Mouse (Mus musculus): ENCODE data around the gene Gata5. TPM values are rescaled to one million over a fixed set of nuclear protein-coding genes. Genes with fewer than 3 reads are reported as not detected.

The Gata5 gene
- polyA plus RNA-seq, 1 experiment from 2014 or later, result not detected

DNA sequence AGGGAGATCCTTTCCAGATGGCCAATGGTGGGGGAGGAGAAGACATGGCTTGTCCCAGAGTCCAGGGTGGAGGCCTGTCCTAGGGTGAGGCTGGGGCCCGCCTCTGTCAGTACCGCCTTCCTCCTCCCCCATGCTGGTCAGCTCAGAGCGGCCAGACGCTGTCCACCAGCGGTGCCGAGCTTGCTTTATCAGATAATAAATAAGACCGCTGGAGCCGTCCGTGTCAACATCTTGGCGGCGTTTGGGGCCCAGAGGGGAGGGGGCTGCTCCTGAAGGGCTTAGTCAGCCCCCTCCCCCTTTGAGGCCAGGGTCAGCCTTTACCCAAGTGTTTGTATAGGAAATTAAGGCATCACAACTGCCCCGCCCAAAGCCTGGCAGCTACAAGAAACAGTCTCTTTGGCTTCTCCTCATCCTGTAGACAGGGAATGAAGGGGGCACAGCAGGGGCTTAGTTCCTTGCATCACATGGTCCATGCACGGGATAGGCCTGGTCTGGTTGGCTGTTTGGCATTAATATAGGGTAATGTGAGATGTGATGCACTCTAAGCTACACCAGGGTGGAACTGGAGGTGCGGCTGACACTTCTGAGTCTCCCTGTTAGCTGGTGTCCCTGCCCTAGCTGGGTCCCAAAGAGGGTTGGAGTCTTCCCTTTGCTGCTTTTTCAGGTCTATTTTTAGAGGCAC is 11.7 kb downstream of the Gata5 start:
- Histone ChIP-seq H3K27me3 (ENCODE audit: control insufficient read depth, insufficient read depth, low read length) (no peaks in the 10 kb centered on the region), H3K36me3 (ENCODE audit: control insufficient read depth, insufficient read depth, low read length) (no peaks in the 10 kb centered on the region), H3K4me3 (ENCODE audit: low read depth, low read length) (no peak overlapping the region), H3K9ac (ENCODE audit: low read length) (no peak overlapping the region), H3K4me1 (ENCODE audit: control insufficient read depth, insufficient read depth, low read length) (peaks cover 5% of the 10 kb centered on the region; the same call in 1 of the 2 replicates), H3K4me2 (peak overlapping the region; percentile 2; the same call in 1 of the 2 replicates), H3K9me3 (ENCODE audit: control insufficient read depth, low read length) (no peaks in the 10 kb centered on the region), H3K27ac (ENCODE audit: low read depth, low read length) (no peak overlapping the region)
- WGBS, result 20% methylated on average over 14 of the region's 14 CpGs
- ATAC-seq (ENCODE audit: low FRiP score) (peak; percentile 52; the same call in 1 of the 2 replicates), DNase-seq (ENCODE audit: low spot score, missing footprints) (peak; percentile 86)

DNA sequence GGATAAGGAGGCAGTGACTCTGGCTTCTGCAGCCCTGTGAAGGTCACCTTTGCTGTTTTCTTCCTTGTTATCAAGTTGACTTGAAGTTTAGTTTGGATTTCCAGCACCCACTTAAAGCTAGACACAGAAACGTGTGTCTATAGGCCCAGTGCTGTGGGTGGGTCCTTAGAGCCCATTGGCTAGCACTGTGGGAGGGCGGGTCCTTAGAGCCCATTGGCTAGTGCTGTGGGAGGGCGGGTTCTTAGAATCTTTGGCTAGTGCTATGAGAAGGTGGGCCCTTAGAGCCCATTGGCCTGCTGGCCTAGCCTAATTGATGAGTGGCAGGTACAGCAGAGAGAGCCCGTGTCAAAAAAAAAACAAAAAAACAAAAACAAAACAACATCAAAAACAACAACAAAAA is 14.3 kb downstream of the Gata5 start:
- Histone ChIP-seq H3K9ac (ENCODE audit: low read length) (no peak overlapping the region), H3K4me2 (no peak overlapping the region), H3K4me3 (ENCODE audit: low read depth, low read length) (no peak overlapping the region), H3K9me3 (ENCODE audit: control insufficient read depth, low read length) (no peaks in the 10 kb centered on the region), H3K27me3 (ENCODE audit: control insufficient read depth, insufficient read depth, low read length) (no peaks in the 10 kb centered on the region; the same call in 1 of the 2 replicates), H3K4me1 (ENCODE audit: control insufficient read depth, insufficient read depth, low read length) (peaks cover 5% of the 10 kb centered on the region; the same call in 1 of the 2 replicates), H3K36me3 (ENCODE audit: control insufficient read depth, insufficient read depth, low read length) (no peaks in the 10 kb centered on the region), H3K27ac (ENCODE audit: low read depth, low read length) (no peak overlapping the region)
- DNase-seq (ENCODE audit: low spot score, missing footprints) (no peak), ATAC-seq (ENCODE audit: low FRiP score) (no peak)
- 72% methylated on average over 4 of the region's 4 CpGs for WGBS

DNA sequence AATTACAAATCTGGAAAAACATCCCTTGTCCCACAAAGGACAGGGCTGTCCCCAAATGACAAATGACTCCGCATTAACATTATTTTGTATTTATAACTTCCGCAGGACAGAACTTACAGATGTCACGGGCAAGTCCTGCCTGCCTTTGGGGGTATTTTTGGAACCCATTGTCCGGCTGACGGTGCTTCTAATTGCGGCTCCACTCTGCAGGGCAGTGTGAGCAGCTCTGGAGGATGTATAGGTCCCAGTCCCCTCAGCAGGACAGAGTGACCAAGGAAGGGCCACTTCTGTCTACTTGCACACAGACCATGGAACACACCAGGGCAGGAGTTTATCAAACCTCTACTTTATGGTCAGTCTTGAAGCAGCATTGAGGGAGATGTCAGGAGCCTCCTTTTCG is 16.9 kb downstream of the Gata5 start:
- 86% methylated on average over 7 of the region's 7 CpGs for WGBS
- Histone ChIP-seq H3K4me1 (ENCODE audit: control insufficient read depth, insufficient read depth, low read length) (peaks cover under 1% of the 10 kb centered on the region; the same call in 1 of the 2 replicates), H3K9me3 (ENCODE audit: control insufficient read depth, low read length) (no peaks in the 10 kb centered on the region), H3K4me3 (ENCODE audit: low read depth, low read length) (no peak overlapping the region), H3K36me3 (ENCODE audit: control insufficient read depth, insufficient read depth, low read length) (no peaks in the 10 kb centered on the region), H3K4me2 (no peak overlapping the region), H3K27ac (ENCODE audit: low read depth, low read length) (no peak overlapping the region), H3K9ac (ENCODE audit: low read length) (no peak overlapping the region), H3K27me3 (ENCODE audit: control insufficient read depth, insufficient read depth, low read length) (no peaks in the 10 kb centered on the region; the same call in 1 of the 2 replicates)
- no peak for DNase-seq (ENCODE audit: low spot score, missing footprints)
- ATAC-seq (ENCODE audit: low FRiP score), result no peak

DNA sequence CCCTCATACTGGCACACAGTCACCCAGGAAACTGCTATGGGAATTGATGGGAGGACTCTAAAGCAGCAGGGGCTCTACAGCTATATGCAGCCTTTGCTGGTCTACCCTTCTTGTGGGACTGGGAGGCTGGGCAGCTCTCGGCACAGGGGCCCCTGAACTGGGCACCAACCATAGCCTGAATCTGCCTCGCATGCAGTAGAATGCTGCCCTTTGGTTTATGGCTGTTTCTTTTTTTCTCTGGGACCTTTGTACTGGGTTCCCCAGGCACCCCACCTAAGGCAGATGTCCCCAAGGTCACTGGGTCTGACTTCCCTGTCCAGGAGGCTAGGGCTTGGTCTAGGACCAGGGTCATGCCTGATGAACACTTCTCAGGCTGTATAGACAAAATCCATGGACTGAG is 20.2 kb downstream of the Gata5 start:
- Histone ChIP-seq H3K4me1 (ENCODE audit: control insufficient read depth, insufficient read depth, low read length) (no peaks in the 10 kb centered on the region), H3K9me3 (ENCODE audit: control insufficient read depth, low read length) (no peaks in the 10 kb centered on the region), H3K4me3 (ENCODE audit: low read depth, low read length) (no peak overlapping the region), H3K27ac (ENCODE audit: low read depth, low read length) (no peak overlapping the region), H3K36me3 (ENCODE audit: control insufficient read depth, insufficient read depth, low read length) (no peaks in the 10 kb centered on the region), H3K27me3 (ENCODE audit: control insufficient read depth, insufficient read depth, low read length) (no peaks in the 10 kb centered on the region; the same call in 1 of the 2 replicates), H3K9ac (ENCODE audit: low read length) (no peak overlapping the region), H3K4me2 (no peak overlapping the region)
- no peak for DNase-seq (ENCODE audit: low spot score, missing footprints)
- no peak for ATAC-seq (ENCODE audit: low FRiP score)
- WGBS, result 78% methylated on average over 2 of the region's 2 CpGs

DNA sequence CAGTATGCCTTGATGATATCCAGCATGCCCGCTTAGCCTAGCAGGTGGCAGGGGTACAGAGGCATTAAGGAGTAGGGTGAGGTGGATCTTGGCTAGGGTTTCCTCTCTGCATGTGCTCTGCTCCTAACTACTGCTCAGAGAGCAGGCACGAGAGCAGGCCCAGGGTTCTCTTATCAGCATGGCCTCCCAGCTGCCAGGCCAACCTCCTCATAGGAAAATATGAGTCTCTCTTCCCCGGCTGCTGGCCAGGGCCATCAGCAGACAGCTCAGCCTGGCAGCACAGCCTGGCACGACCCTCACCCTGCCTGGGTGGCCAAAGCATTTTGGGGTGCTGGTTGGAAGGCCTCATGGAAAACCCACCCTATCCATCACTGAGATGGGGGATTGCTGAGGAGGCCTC is 23.4 kb downstream of the Gata5 start:
- no peak overlapping the region for H3K4me3 ChIP-seq (ENCODE audit: low read depth, low read length)
- H3K27me3 ChIP-seq (ENCODE audit: control insufficient read depth, insufficient read depth, low read length), result no peaks in the 10 kb centered on the region
- no peaks in the 10 kb centered on the region for H3K9me3 ChIP-seq (ENCODE audit: control insufficient read depth, low read length)
- no peak overlapping the region for H3K9ac ChIP-seq (ENCODE audit: low read length)
- H3K4me1 ChIP-seq (ENCODE audit: control insufficient read depth, insufficient read depth, low read length), result no peaks in the 10 kb centered on the region
- WGBS, result 83% methylated on average over 4 of the region's 4 CpGs
- DNase-seq (ENCODE audit: low spot score, missing footprints), result no peak
- no peaks in the 10 kb centered on the region for H3K36me3 ChIP-seq (ENCODE audit: control insufficient read depth, insufficient read depth, low read length)
- H3K27ac ChIP-seq (ENCODE audit: low read depth, low read length), result no peak overlapping the region
- ATAC-seq (ENCODE audit: low FRiP score), result no peak
- H3K4me2 ChIP-seq, result no peak overlapping the region

DNA sequence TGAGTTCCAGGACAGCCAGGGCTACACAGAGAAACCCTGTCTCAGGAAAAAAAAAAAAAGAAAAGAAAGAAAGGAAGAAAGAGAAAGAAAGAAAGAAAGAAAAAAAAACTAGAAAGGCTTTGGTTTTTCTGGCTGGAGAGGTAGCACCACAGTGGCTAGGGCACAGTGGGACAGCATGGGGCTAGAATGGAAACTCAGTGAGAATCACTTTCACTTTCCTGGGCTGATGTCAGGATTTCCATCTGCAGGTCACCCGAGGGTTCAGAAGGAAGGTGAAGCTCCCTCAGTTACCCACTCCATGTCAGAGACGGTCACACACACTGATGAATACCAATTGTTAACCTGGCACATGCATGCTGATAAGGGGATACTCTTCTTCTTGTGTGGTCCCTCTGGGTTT is 26.8 kb downstream of the Gata5 start:
- Histone ChIP-seq H3K9ac (ENCODE audit: low read length) (no peak overlapping the region), H3K27ac (ENCODE audit: low read depth, low read length) (no peak overlapping the region), H3K4me1 (ENCODE audit: control insufficient read depth, insufficient read depth, low read length) (no peaks in the 10 kb centered on the region), H3K27me3 (ENCODE audit: control insufficient read depth, insufficient read depth, low read length) (no peaks in the 10 kb centered on the region), H3K36me3 (ENCODE audit: control insufficient read depth, insufficient read depth, low read length) (no peaks in the 10 kb centered on the region), H3K4me2 (no peak overlapping the region), H3K9me3 (ENCODE audit: control insufficient read depth, low read length) (no peaks in the 10 kb centered on the region), H3K4me3 (ENCODE audit: low read depth, low read length) (no peak overlapping the region)
- 74% methylated on average over 2 of the region's 2 CpGs for WGBS
- ATAC-seq (ENCODE audit: low FRiP score) (no peak), DNase-seq (ENCODE audit: low spot score, missing footprints) (no peak)

DNA sequence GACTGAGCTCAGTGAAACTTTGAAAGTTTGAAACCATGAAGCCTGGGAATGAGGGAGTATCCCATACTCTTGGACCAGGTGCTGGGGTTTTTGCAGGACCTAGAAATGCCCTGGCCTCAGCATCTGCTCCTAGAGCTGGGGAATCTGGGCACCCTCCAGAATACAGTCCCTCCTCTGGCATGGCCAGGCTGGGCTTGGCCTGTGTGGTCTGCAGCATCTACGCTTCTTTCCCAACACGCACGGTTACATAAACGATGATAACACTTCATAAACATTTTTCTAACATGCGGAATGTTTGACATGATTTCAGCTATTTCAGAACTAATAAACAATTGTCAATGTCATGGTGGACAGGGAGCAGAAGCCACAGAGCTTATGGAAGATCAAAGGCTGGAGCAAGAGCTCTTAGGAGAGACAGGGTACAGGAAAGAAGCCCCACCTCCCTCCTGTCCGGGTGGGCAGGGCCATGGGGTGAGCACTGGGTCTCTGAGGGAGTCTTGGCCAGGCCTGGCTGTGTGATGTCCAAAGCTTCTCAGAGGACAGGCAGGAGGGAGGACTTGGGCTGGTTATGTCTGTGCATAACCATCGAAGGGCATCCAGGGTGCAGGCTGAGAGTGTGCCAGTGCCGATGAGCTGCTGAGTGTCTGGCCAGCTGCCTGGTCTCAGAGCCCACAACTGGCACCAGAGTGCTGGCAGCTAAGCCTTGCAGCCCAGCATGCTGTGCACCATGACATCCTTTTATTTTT is 27.9 kb downstream of the Gata5 start:
- Histone ChIP-seq H3K9ac (ENCODE audit: low read length) (no peak overlapping the region), H3K9me3 (ENCODE audit: control insufficient read depth, low read length) (no peaks in the 10 kb centered on the region), H3K36me3 (ENCODE audit: control insufficient read depth, insufficient read depth, low read length) (no peaks in the 10 kb centered on the region), H3K27ac (ENCODE audit: low read depth, low read length) (no peak overlapping the region), H3K4me1 (ENCODE audit: control insufficient read depth, insufficient read depth, low read length) (no peaks in the 10 kb centered on the region), H3K27me3 (ENCODE audit: control insufficient read depth, insufficient read depth, low read length) (no peaks in the 10 kb centered on the region), H3K4me2 (no peak overlapping the region), H3K4me3 (ENCODE audit: low read depth, low read length) (no peak overlapping the region)
- DNase-seq (ENCODE audit: low spot score, missing footprints) (no peak), ATAC-seq (ENCODE audit: low FRiP score) (no peak)
- WGBS, result 91% methylated on average over 8 of the region's 8 CpGs

DNA sequence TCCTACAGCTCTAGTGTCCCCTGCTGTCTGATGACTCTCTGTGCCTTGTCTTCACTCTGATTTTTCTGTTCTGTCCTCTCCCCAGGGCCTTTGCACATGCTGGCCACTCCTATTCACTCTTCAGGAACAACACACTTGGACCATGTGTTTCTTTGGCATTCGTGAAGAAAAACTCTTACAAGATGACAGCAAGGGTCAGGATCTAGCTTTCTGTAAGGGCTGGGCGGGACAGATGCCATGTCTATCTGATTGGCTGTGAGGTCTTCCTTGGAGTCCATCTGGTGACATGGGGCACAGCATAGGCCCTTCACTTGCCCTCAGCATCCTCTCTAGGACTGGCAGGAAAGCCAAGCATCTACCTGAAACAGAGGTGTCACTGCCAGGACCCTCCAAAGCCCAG is 28.5 kb downstream of the Gata5 start:
- no peak overlapping the region for H3K27ac ChIP-seq (ENCODE audit: low read depth, low read length)
- DNase-seq (ENCODE audit: low spot score, missing footprints) (no peak), ATAC-seq (ENCODE audit: low FRiP score) (no peak)
- H3K4me1 ChIP-seq (ENCODE audit: control insufficient read depth, insufficient read depth, low read length), result no peaks in the 10 kb centered on the region
- H3K27me3 ChIP-seq (ENCODE audit: control insufficient read depth, insufficient read depth, low read length), result no peaks in the 10 kb centered on the region
- no peak overlapping the region for H3K9ac ChIP-seq (ENCODE audit: low read length)
- 75% methylated on average over 2 of the region's 2 CpGs for WGBS
- H3K4me2 ChIP-seq, result no peak overlapping the region
- no peaks in the 10 kb centered on the region for H3K36me3 ChIP-seq (ENCODE audit: control insufficient read depth, insufficient read depth, low read length)
- no peak overlapping the region for H3K4me3 ChIP-seq (ENCODE audit: low read depth, low read length)
- no peaks in the 10 kb centered on the region for H3K9me3 ChIP-seq (ENCODE audit: control insufficient read depth, low read length)

DNA sequence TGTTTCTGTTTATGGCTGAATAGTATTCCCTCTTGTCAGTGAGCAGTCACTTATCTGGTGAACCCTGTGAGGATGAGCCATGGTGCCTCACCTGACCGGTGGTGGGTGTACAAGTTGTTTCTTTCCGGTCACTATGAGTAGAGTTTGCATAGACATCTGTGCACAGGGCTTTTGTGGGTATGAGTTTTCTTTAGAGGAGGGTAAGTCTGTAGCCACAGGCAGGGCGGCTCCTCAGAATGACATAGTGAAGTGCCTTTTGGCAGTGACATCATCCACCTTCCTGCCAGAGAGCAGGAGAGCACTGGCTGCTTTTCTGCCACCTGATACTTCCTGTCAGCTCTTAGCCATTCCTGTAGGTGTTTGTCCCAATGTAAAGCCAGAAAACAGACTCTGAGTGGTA is 29.0 kb downstream of the Gata5 start:
- Histone ChIP-seq H3K9me3 (ENCODE audit: control insufficient read depth, low read length) (no peaks in the 10 kb centered on the region), H3K9ac (ENCODE audit: low read length) (no peak overlapping the region), H3K27ac (ENCODE audit: low read depth, low read length) (no peak overlapping the region), H3K4me3 (ENCODE audit: low read depth, low read length) (no peak overlapping the region), H3K27me3 (ENCODE audit: control insufficient read depth, insufficient read depth, low read length) (no peaks in the 10 kb centered on the region), H3K4me1 (ENCODE audit: control insufficient read depth, insufficient read depth, low read length) (no peaks in the 10 kb centered on the region), H3K4me2 (no peak overlapping the region), H3K36me3 (ENCODE audit: control insufficient read depth, insufficient read depth, low read length) (no peaks in the 10 kb centered on the region)
- peak; percentile 77 for DNase-seq (ENCODE audit: low spot score, missing footprints)
- no peak for ATAC-seq (ENCODE audit: low FRiP score)
- 89% methylated on average over 3 of the region's 3 CpGs for WGBS
